Mouse (Mus musculus) frontal cortex, adult 2 months (tissue): Measurements from ENCODE around the gene Kit. TPM values are rescaled to one million over a fixed set of nuclear protein-coding genes. Genes with fewer than 3 reads are reported as not detected.

Source experiments
- DNase-seq, 2 experiments: peaks; one replicate each; pipeline ENCODE4 v3.0.0; 2022; ENCODE audit warnings: low spot score in 1 of 2; ENCODE audit errors: extremely low spot score in 1 of 2
- polyA plus RNA-seq: library from polyadenylated mRNA; depleted of rRNA; stranded (reverse); fragments of >200 nt; gene quantifications from 2 replicates; pipeline ENCODE4 v1.2.3, GENCODE M21; 2012

Kit gene
- polyA plus RNA-seq, 1 experiment, result 24.6 TPM

- no peak for DNase-seq
These were observed 57.5 kb downstream of the Kit start for GRCm38 (mm10) chr5:75632257-75632656.

- DNase-seq, result no peak
These were observed 58.3 kb downstream of the Kit start for GRCm38 (mm10) chr5:75632846-75633640.

GRCm38 (mm10) chr5:75635385-75635784, 60.7 kb downstream of the Kit start:
- peak; percentile 8 to 37 for DNase-seq

- DNase-seq, result no peak
These were observed 65.9 kb downstream of the Kit start for GRCm38 (mm10) chr5:75640637-75641036.

DNA sequence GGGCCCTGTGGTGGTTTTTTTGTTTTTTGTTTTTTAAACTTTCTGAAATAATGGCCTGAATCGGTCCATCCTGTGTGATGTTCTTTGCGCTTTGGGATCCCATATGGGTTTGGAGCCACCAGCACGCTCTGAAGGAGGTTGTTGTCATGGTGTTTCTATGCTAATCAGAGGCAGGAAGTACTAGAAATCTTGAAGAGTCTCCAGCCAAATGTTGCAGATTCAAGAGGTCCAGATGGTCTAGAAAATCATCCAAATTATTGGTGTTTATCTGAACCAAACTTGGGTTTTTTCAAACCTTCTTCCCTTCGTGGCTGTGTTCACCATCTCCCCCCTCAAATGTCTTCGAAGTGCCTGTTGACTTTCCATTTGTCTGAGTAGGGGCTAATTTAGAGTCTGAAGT, 72.3 kb downstream of the Kit start:
- DNase-seq, result peak in 1 of 2 experiments; percentile 31

DNA sequence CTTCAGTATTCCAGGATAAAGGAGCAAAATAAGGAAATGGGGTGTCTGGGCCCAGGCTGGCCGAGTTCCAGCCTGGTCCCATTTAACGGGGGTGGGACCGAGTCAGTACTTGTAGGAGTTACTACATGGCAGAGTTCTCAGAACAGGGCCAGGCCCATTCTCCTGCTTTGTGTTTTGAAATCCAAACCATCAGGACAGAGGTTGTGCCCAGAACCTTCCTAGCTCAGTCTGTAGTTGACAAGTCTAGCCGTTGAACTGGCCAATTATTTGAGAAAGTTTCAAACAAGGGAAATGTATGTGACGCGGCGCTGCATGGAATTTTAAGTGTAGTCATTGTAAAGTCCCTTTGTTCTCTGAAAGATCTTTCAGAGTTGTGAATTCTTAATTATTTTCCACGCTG, 75.8 kb downstream of the Kit start:
- DNase-seq, result no peak

GRCm38 (mm10) chr5:75653431-75653830, 78.7 kb downstream of the Kit start:
- no peak for DNase-seq

- DNase-seq, result no peak
These were observed 83.9 kb downstream of the Kit start for GRCm38 (mm10) chr5:75658575-75658974.

- no peak for DNase-seq
These were observed 85.6 kb downstream of the Kit start for GRCm38 (mm10) chr5:75660342-75660741.

- no peak for DNase-seq
These were observed 87.8 kb downstream of the Kit start for GRCm38 (mm10) chr5:75662466-75662865.

DNA sequence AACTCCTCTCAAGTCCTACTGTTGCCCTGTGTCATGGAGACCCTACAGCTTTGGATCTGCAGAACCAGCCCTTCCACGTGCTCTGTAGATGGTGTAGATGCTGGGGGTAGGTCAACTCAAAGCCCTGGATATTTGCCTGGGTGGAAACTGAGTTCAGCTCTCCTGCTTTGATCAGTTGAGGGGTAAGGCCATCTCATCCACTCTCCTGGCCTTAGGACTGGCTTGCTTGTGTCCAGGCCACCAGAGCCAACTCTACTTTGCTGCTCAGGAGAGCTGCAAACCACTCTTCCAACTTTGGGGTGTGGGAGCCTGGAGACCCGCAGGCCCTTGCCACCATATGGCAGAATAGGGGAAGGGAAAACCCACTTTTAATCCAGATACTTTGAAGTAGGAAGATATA, 89.1 kb downstream of the Kit start:
- DNase-seq, result no peak

DNA sequence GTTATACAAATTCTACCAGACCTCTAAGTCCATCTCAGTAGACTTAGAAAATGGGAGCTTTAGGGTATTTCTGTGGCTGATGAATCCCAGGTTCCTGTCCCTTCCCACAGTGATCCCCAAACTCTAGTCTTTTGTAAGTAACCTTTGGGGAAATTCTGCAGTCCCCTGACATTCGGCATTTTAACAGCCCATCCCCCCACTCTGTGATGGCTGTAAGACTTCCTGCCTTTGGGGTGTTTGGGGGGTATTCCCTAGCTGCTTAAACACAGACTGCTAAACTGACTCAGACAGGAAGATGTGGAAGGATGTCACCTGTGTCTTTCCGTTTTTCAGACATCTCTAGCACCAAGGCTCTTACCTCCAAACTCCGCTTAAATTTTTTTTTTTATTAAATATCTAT, 92.4 kb downstream of the Kit start:
- no peak for DNase-seq

GRCm38 (mm10) chr5:75671136-75671788, 96.5 kb downstream of the Kit start:
- DNase-seq, result no peak

DNA sequence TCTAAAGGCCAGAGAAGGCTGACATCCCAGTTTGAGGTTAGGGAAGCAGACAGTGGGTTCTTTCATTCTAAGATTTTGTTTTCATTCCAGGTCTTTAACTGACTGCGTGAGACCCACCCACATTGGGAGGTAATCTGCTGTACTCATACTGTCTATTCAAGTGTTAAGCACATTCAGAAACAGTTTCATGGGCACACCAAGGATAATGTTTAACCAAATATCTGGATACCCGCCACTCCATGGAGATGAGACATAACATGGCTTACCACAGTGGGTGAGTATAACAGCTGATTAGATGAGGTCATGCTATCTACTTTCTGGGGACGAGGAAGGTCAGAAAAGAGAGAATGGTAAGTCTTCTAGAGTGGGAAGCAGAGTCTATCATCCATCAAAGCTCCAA, 101.3 kb downstream of the Kit start:
- no peak for DNase-seq

DNA sequence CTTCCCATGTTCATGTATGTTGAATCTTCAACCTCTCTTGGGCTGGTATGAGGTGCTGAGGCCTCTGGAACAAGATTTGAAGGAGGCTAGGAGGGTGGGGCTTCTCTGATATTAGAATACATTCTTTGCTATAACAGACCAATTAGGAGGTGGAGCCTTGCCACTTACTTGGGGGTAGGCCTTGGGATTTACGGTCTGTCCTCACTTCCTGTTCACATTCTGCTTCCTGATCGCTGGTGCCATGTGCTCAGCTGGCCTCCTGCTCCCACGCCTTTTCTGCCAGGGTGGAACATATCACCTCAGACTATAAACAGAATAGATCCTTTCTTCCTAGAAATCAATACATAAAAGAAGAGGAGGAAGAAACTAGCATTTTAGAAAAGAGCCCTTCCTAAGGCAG, 105.2 kb downstream of the Kit start:
- DNase-seq, result no peak

DNA sequence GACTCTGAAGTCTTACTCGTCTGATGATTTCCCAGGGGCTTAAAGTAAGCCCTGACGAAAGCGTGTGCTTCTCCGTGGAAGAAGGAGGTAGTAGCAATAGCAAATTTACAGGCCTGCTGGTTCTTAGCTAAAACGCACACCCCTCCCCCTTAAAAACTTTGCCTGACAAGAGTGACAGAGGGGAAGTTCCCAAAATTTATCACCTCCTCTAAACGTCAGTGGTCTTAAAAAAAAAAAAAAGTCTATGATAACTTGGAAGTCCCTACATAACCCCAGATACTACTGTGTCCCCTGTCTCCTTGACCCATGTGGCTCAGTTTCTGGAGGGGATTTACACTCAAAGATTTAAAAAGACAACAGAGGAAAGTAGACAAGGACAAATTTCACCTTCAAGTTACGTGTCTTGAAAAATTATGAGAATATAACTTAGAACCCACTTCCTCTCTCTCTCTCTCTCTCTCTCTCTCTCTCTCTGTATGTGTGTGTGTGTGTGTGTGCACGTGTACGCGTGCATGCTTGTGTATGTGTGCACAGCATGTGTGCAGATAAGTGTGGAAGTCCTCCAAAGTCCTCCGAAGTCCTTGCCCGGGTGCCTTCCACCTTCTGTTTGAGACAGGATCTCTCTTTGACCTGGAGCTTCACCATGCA, 120.6 kb downstream of the Kit start:
- DNase-seq, result no peak

- DNase-seq, result no peak
These were observed 122.2 kb downstream of the Kit start for GRCm38 (mm10) chr5:75696960-75697359.

GRCm38 (mm10) chr5:75698556-75698955, 123.8 kb downstream of the Kit start:
- DNase-seq, result no peak

DNA sequence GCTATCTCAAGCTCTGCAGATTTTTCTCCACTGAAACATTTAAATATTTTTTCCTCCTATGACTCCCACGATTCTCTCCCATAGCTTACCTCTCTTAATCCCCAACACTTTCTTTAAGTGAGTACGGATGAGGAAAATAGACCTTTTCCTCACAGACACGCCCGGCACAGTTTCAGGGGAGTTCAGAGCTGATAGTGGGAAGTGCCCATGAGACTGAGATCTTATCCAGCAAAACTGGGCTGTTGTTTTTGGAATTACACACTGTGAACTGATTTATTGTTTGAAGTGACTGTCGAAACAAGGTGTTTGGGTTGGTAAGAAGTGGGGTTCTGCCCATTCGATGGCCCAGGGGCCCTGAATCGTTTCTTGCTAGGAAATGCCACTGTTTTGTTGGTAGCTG, 124.4 kb downstream of the Kit start:
- DNase-seq, result no peak

GRCm38 (mm10) chr5:75699516-75699915, 124.8 kb downstream of the Kit start:
- no peak for DNase-seq

DNA sequence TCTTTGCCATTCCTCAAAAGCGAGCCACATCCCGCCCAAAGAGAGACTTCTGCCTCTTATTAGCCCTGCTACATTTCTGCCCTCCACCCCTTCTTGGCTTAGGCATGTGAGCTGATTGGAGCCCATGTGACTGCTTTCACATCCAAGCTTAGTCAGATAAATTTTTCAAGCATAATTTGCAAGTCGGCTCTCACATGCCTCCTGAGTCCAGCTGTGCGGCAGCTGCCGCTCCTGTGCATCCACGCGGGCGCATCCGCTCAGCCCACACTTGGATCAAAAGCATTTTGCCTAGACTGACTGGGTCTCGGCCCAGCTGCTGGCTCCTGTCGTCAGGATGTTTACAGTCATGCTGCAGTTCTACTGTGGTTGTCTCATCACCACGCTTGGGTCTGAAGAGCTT, 126.9 kb downstream of the Kit start:
- peak; percentile 4 to 17 for DNase-seq

- DNase-seq, result no peak
These were observed 127.4 kb downstream of the Kit start for GRCm38 (mm10) chr5:75702080-75702479.
